Mouse (Mus musculus) liver, embryonic 13.5 days (tissue): ENCODE measurements around the gene Sorcs3. TPM values are rescaled to one million over a fixed set of nuclear protein-coding genes. Genes with fewer than 3 reads are reported as not detected.

Experiments used
- ATAC-seq: fragments of 200-750 bp; cut with Nextera tagmentation; 2 replicates; pipeline ENCODE4 v1.8.0; 2017; ENCODE audit warnings: low read depth, mild to moderate bottlenecking, moderate number of reproducible peaks, moderate library complexity
- DNase-seq: peaks from one replicate; pipeline ENCODE4 v3.0.0; 2022
- H3K27ac ChIP-seq: fragments of 300-500 bp; sonication (generic); 2 replicates; pipeline ENCODE4 v1.5.1; 2015; ENCODE audit warnings: moderate library complexity, mild to moderate bottlenecking, inconsistent platforms
- H3K27me3 ChIP-seq: fragments of 300-500 bp; sonication (generic); 2 replicates; pipeline ENCODE4 v1.6.1; 2015; ENCODE audit warnings: mild to moderate bottlenecking, inconsistent platforms
- H3K36me3 ChIP-seq: fragments of 300-500 bp; sonication (generic); 2 replicates; pipeline ENCODE4 v1.6.1; 2015; ENCODE audit warnings: mild to moderate bottlenecking, inconsistent platforms
- H3K4me1 ChIP-seq: fragments of 300-500 bp; sonication (generic); replicated peaks from 2 replicates; pipeline ENCODE4 v1.6.1; 2015; ENCODE audit warnings: inconsistent platforms
- H3K4me2 ChIP-seq: fragments of 300-500 bp; sonication (generic); 2 replicates; pipeline ENCODE4 v1.6.1; 2015; ENCODE audit warnings: inconsistent platforms, mild to moderate bottlenecking, moderate library complexity
- H3K4me3 ChIP-seq: fragments of 300-500 bp; sonication (generic); replicated peaks from 2 replicates; pipeline ENCODE4 v1.5.1; 2015; ENCODE audit warnings: mild to moderate bottlenecking, inconsistent platforms
- H3K9ac ChIP-seq: fragments of 300-500 bp; sonication (generic); 2 replicates; pipeline ENCODE4 v1.6.1; 2015; ENCODE audit warnings: mild to moderate bottlenecking, inconsistent platforms
- H3K9me3 ChIP-seq: fragments of 300-500 bp; sonication (generic); replicated peaks from 2 replicates; pipeline ENCODE4 v1.6.1; 2016; ENCODE audit warnings: inconsistent platforms
- WGBS: fragments of 180-500 bp; shearing (Covaris S2); methylation state at CpG from one replicate; pipeline ENCODE4 v1.1.7; 2015; ENCODE audit not compliant: insufficient replicate concordance; 5-methylcytosine and 5-hydroxymethylcytosine counted together
- polyA plus RNA-seq: library from polyadenylated mRNA; unstranded; fragments of >200 nt; fragmentation: Nextera tagmentation; extraction: Ambion mirVana; gene quantifications from 2 replicates; pipeline ENCODE4 v1.2.1, GENCODE M21; 2015

The Sorcs3 gene
- polyA plus RNA-seq, 1 experiment from 2014 or later, result 0.13 TPM

DNA sequence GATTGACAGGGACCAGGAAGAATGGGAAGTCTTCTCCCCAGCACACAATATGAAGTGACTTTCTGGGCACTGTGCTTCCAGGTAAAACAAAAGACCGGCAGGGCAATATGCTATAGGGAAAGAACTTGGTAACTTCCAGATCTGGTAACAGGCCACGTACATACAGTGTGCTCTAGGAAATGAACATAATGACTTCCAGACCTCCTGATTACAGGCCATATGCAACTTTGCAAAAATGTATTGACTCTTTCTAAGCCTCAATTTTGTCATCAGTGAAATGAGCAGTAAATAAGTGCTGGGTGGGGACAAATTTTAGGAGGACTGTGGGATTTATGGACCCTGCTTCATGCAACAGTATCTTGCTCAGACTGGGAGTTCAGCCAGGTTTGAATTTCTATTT, 88.4 kb downstream of the Sorcs3 start:
- Histone ChIP-seq H3K36me3 (no peaks in the 10 kb centered on the region), H3K4me2 (no peak overlapping the region), H3K9me3 (no peaks in the 10 kb centered on the region), H3K4me1 (no peaks in the 10 kb centered on the region), H3K4me3 (no peak overlapping the region), H3K27ac (no peak overlapping the region), H3K27me3 (no peaks in the 10 kb centered on the region), H3K9ac (no peak overlapping the region)
- ATAC-seq (no peak), DNase-seq (no peak)
- WGBS, result 71% methylated on average over 2 of the region's 2 CpGs

GRCm38 (mm10) chr19:48298384-48298783, 92.6 kb downstream of the Sorcs3 start:
- H3K4me1 ChIP-seq, result no peaks in the 10 kb centered on the region
- H3K4me2 ChIP-seq, result no peak overlapping the region
- 56% methylated on average over 2 of the region's 2 CpGs for WGBS
- DNase-seq, result no peak
- H3K36me3 ChIP-seq, result no peaks in the 10 kb centered on the region
- H3K4me3 ChIP-seq, result no peak overlapping the region
- 0 out of 2 replicates have a peak, but pooled peaks cover 4% of the 10 kb centered on the region for H3K9me3 ChIP-seq
- H3K27me3 ChIP-seq, result no peaks in the 10 kb centered on the region
- H3K27ac ChIP-seq, result no peak overlapping the region
- no peak for ATAC-seq
- H3K9ac ChIP-seq, result no peak overlapping the region

GRCm38 (mm10) chr19:48300440-48301231, 94.8 kb downstream of the Sorcs3 start:
- H3K27me3 ChIP-seq, result no peaks in the 10 kb centered on the region
- no peaks in the 10 kb centered on the region for H3K36me3 ChIP-seq
- DNase-seq (no peak), ATAC-seq (no peak)
- WGBS, result 58% methylated on average over 14 of the region's 14 CpGs
- H3K4me3 ChIP-seq, result no peak overlapping the region
- H3K9ac ChIP-seq, result no peak overlapping the region
- no peak overlapping the region for H3K27ac ChIP-seq
- H3K4me2 ChIP-seq, result no peak overlapping the region
- 0 out of 2 replicates have a peak, but pooled peaks cover 4% of the 10 kb centered on the region for H3K9me3 ChIP-seq
- no peaks in the 10 kb centered on the region for H3K4me1 ChIP-seq

GRCm38 (mm10) chr19:48301300-48301699, 95.5 kb downstream of the Sorcs3 start:
- 61% methylated on average over 3 of the region's 3 CpGs for WGBS
- DNase-seq (no peak), ATAC-seq (no peak)
- no peaks in the 10 kb centered on the region for H3K4me1 ChIP-seq
- no peak overlapping the region for H3K27ac ChIP-seq
- no peak overlapping the region for H3K9ac ChIP-seq
- H3K27me3 ChIP-seq, result no peaks in the 10 kb centered on the region
- no peaks in the 10 kb centered on the region for H3K36me3 ChIP-seq
- H3K4me2 ChIP-seq, result no peak overlapping the region
- no peak overlapping the region for H3K4me3 ChIP-seq
- 0 out of 2 replicates have a peak, but pooled peaks cover 4% of the 10 kb centered on the region for H3K9me3 ChIP-seq

- peaks cover 1% of the 10 kb centered on the region; the same call in 1 of the 2 replicates for H3K9me3 ChIP-seq
- H3K4me3 ChIP-seq, result no peak overlapping the region
- 72% methylated on average over 8 of the region's 8 CpGs for WGBS
- no peaks in the 10 kb centered on the region for H3K4me1 ChIP-seq
- no peaks in the 10 kb centered on the region for H3K36me3 ChIP-seq
- ATAC-seq (no peak), DNase-seq (no peak)
- H3K9ac ChIP-seq, result no peak overlapping the region
- no peak overlapping the region for H3K4me2 ChIP-seq
- H3K27me3 ChIP-seq, result no peaks in the 10 kb centered on the region
- H3K27ac ChIP-seq, result no peak overlapping the region
Observed at GRCm38 (mm10) chr19:48308341-48308740, 102.5 kb downstream of the Sorcs3 start.

DNA sequence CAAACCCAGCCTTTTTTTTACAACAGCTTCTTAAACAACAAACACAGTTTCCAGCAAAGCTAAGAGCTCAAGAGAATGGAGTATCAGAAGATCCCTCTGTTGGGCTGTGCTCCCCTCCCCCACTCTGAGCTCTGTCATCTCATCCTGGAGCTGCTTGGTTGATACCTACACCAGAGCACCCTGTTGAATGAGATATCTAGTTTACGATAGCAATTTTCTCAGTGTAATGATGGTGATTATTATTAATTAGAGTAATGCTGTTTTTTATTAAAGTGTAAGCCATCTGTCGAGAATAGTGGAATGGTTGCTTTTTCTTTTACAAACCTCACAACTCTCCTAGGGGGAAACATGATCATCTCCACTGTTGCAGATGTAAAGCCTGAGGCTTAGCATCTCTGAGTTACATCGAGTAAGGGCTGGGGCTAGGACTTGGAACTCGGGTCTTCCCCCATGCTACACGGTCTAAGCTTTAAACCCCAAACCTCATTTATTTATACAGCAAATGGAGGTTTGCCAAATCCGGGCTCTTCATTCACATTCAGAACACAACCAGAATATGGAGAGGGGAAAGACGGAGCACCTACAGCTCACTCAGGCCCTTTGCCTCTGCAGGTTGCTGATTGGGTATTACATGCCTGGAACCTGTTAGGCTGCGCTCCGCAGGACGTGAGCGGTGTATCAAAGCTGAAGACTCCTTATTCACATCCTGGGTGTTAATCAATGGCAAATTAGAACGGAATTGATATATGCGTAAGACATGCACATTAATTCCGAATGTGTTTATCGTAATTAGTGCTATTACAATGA, 103.9 kb downstream of the Sorcs3 start:
- Histone ChIP-seq H3K4me1 (no peaks in the 10 kb centered on the region), H3K4me3 (no peak overlapping the region), H3K9ac (no peak overlapping the region), H3K27ac (no peak overlapping the region), H3K9me3 (no peaks in the 10 kb centered on the region; the same call in 1 of the 2 replicates), H3K4me2 (no peak overlapping the region), H3K36me3 (no peaks in the 10 kb centered on the region), H3K27me3 (no peaks in the 10 kb centered on the region)
- DNase-seq, result no peak
- 67% methylated on average over 15 of the region's 15 CpGs for WGBS
- no peak for ATAC-seq

DNA sequence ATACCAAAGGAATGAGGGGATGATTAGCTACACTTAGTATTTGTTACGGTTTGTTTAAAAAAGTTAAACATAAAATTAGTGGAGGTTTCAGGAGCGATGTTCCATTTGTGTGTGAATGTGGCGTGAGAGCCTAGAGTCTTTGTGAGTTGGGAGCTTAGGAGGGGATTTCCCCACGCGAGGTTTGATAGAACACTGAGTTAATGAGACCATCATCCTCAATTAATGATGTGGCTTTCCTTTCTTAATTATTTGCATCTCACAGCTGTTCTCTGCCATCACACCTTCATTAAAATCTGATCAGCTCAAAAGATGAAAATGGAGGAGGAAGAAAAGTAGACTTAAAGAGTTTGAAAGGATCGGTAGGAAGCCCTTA, 104.5 kb downstream of the Sorcs3 start:
- Histone ChIP-seq H3K4me1 (no peaks in the 10 kb centered on the region), H3K27me3 (no peaks in the 10 kb centered on the region), H3K4me3 (no peak overlapping the region), H3K4me2 (no peak overlapping the region), H3K36me3 (no peaks in the 10 kb centered on the region), H3K9me3 (no peaks in the 10 kb centered on the region; the same call in 1 of the 2 replicates), H3K9ac (no peak overlapping the region), H3K27ac (no peak overlapping the region)
- 74% methylated on average over 6 of the region's 6 CpGs for WGBS
- ATAC-seq (no peak), DNase-seq (no peak)

- DNase-seq (no peak), ATAC-seq (no peak)
- H3K9ac ChIP-seq, result no peak overlapping the region
- H3K4me3 ChIP-seq, result no peak overlapping the region
- no peak overlapping the region for H3K27ac ChIP-seq
- H3K4me1 ChIP-seq, result no peaks in the 10 kb centered on the region
- H3K27me3 ChIP-seq, result no peaks in the 10 kb centered on the region
- H3K9me3 ChIP-seq, result no peaks in the 10 kb centered on the region
- no peak overlapping the region for H3K4me2 ChIP-seq
- no peaks in the 10 kb centered on the region for H3K36me3 ChIP-seq
- WGBS, result 63% methylated on average over 9 of the region's 9 CpGs
Observed at GRCm38 (mm10) chr19:48313776-48314175, 108.0 kb downstream of the Sorcs3 start.

GRCm38 (mm10) chr19:48327115-48327514, 121.3 kb downstream of the Sorcs3 start:
- H3K27me3 ChIP-seq, result no peaks in the 10 kb centered on the region
- no peaks in the 10 kb centered on the region for H3K36me3 ChIP-seq
- no peak overlapping the region for H3K4me2 ChIP-seq
- H3K9ac ChIP-seq, result no peak overlapping the region
- no peak for DNase-seq
- no peaks in the 10 kb centered on the region for H3K4me1 ChIP-seq
- 51% methylated on average over 6 of the region's 6 CpGs for WGBS
- no peak for ATAC-seq
- H3K9me3 ChIP-seq, result no peaks in the 10 kb centered on the region
- H3K4me3 ChIP-seq, result no peak overlapping the region
- H3K27ac ChIP-seq, result no peak overlapping the region

DNA sequence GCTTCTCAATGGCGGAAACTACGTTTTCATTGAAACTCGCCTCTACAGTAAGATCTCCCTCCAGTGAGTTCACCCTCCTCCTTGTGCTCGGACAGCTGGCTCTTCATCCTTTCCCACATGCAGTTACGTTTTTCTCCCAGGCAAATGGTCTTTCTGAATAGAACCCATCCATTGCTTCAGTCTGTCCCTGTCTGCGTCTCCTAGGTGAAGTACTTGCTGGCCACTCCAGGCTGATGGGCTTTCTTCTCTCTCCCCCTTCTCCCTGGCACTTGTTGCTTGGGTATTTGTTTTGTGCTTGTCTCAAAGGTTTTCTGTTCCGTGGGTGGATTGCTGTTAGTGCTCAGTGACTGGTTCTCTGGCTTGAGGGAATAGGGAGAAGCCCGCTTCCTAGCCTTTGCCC, 122.3 kb downstream of the Sorcs3 start:
- H3K4me3 ChIP-seq, result no peak overlapping the region
- H3K4me2 ChIP-seq, result no peak overlapping the region
- DNase-seq (no peak), ATAC-seq (no peak)
- H3K27ac ChIP-seq, result no peak overlapping the region
- H3K4me1 ChIP-seq, result no peaks in the 10 kb centered on the region
- no peak overlapping the region for H3K9ac ChIP-seq
- H3K36me3 ChIP-seq, result no peaks in the 10 kb centered on the region
- WGBS, result 61% methylated on average over 8 of the region's 8 CpGs
- no peaks in the 10 kb centered on the region for H3K27me3 ChIP-seq
- H3K9me3 ChIP-seq, result no peaks in the 10 kb centered on the region

GRCm38 (mm10) chr19:48331640-48332039, 125.8 kb downstream of the Sorcs3 start:
- WGBS, result 23% methylated on average over 1 of the region's 1 CpGs
- Histone ChIP-seq H3K4me1 (no peaks in the 10 kb centered on the region), H3K4me3 (no peak overlapping the region), H3K9ac (no peak overlapping the region), H3K27ac (no peak overlapping the region), H3K36me3 (no peaks in the 10 kb centered on the region), H3K4me2 (no peak overlapping the region), H3K9me3 (no peaks in the 10 kb centered on the region), H3K27me3 (no peaks in the 10 kb centered on the region)
- no peak for DNase-seq
- ATAC-seq, result no peak
